Mouse (Mus musculus) spleen, adult 2 months (tissue): ENCODE data around the gene Gm9833.

Experiments
- CTCF ChIP-seq: fragments of 200-500 bp; IDR thresholded peaks from 2 replicates; pipeline ENCODE4 v1.5.1; 2011; ENCODE audit warnings: mild to moderate bottlenecking, inconsistent platforms; ENCODE audit not compliant: insufficient read depth, insufficient read length, insufficient replicate concordance; ENCODE audit errors: extremely low read depth
- POLR2A ChIP-seq: fragments of 200-500 bp; IDR thresholded peaks from 2 replicates; pipeline ENCODE4 v1.6.1; 2011; ENCODE audit warnings: low read depth, low read length, inconsistent platforms

DNA sequence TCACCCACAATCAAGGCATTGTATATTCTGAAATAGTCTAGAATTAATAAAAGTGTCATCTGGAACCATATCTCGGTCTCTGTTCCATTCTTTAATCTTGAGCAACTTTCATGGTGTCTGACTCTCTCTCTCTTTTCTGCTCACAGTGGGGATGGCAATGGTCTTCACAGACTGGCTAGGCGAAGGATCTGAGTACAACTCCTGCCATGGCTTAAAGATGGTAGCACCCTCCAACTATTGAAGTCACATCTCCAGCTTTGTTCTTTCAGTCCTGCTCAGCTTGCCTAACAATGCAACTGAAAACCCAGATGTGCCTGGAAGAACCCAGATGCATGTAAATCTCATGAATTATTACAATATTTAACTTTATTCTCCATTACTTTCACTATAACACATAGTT is 38.6 kb downstream of the Gm9833 start:
- TF ChIP-seq CTCF: no peak
- TF ChIP-seq POLR2A: no peak
